Comparison of ENCODE assay signal across 8 mouse cellular contexts in the genomic region with DNA sequence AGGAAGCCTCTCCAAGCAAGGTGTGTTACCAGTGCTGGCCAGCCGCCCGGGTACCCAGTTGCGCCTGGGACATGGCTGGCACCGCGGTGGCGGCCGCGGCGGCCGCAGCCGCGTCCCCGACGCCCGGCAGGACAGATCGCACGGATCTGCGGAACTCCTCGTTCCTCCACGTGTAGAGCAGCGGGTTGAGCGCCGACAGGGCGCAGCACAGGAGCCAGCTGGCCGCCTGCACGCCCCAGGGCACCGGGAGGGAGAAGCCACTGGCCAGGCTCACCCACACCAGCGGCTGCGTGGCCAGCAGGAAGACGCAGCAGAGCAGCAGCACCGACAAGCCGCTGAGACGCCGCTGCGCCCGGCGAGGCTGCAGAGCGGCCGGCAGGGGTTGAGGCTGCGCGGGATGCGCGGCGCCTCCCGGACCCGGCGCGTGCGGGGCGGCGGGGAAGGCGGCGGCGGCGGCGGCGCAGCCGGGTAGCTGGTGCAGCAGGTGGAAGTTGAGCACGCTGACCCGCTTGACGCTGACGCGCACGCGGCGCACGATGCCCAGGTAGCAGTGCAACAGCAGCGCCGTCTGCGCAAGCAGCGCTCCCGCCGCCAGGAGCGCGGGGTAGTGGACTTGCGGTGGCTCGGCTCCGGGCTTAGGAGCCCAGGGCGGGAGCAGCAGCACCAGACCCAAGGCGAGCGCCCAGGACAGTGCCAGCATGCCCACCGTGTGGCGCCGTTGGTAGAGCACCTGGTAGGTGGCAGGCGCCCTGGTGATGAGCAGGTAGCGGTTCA. TPM values are rescaled to one million over a fixed set of nuclear protein-coding genes. Genes with fewer than 3 reads are reported as not detected.
A peak's percentile ranks its signal among the peaks of the same experiment; 100 is the strongest.
DNase-seq lines count a peak whose midpoint lies in the region; ATAC-seq and TF ChIP-seq lines count a peak whose summit lies in the region.

No protein-coding gene starts in this region.

- H3K4me3 ChIP-seq in spleen, adult 2 months (ENCODE audit: extremely low read depth, insufficient read depth, insufficient read length): peak overlapping the region; percentile 40
- H3K4me3 ChIP-seq in embryonic facial prominence, embryonic 12.5 days: peak overlapping the region; percentile 49
- H3K4me3 ChIP-seq in heart, embryonic 12.5 days: peak overlapping the region; percentile 62
- peak overlapping the region; percentile 47 for H3K4me3 ChIP-seq in kidney, postnatal 0 days (replicated peaks; ENCODE audit: low read depth, low read length)
- peak overlapping the region; percentile 20 to 40 for H3K4me3 ChIP-seq in liver, embryonic 14.5 days (ENCODE audit: insufficient read depth in 1 of 2, low read depth in 2 of 2, low read length in 2 of 2)
- peak overlapping the region; percentile 53 for H3K4me3 ChIP-seq in neural tube, embryonic 11.5 days (ENCODE audit: low read depth, low read length)

- DNase-seq in spleen, adult 2 months (ENCODE audit: low read depth in 1 of 2, low spot score in 2 of 2): no peak
- DNase-seq in spleen, postnatal 14 days (ENCODE audit: low spot score in 2 of 2): no peak
- DNase-seq in kidney, postnatal 0 days (ENCODE audit: low spot score): peak; percentile 12
- DNase-seq in liver, embryonic 14.5 days (ENCODE audit: low read depth in 3 of 3, low spot score in 3 of 3): no peak
- peak; percentile 59 for DNase-seq in neural tube, embryonic 11.5 days (ENCODE audit: low spot score)
- DNase-seq in urinary bladder, postnatal 36 days (ENCODE audit: low spot score in 2 of 2): peak; percentile 8 to 22

- no peak for TF ChIP-seq POLR2A in spleen, adult 2 months (IDR thresholded peaks at IDR 0.05; ENCODE audit: low read depth, low read length)

- H3K9me3 ChIP-seq in embryonic facial prominence, embryonic 12.5 days: no peaks in the 10 kb centered on the region
- no peaks in the 10 kb centered on the region for H3K9me3 ChIP-seq in heart, embryonic 12.5 days (replicated peaks)
- no peaks in the 10 kb centered on the region for H3K9me3 ChIP-seq in kidney, postnatal 0 days (replicated peaks; ENCODE audit: low read length)
- no peaks in the 10 kb centered on the region for H3K9me3 ChIP-seq in liver, embryonic 14.5 days (ENCODE audit: control insufficient read depth, low read length)
- H3K9me3 ChIP-seq in neural tube, embryonic 11.5 days (ENCODE audit: control insufficient read depth, low read length): no peaks in the 10 kb centered on the region

- TF ChIP-seq CTCF in spleen, adult 2 months (IDR thresholded peaks at IDR 0.05; ENCODE audit: extremely low read depth, insufficient read depth, insufficient read length, insufficient replicate concordance): no peak
- no peak for TF ChIP-seq CTCF in kidney, postnatal 0 days (IDR thresholded peaks at IDR 0.05; ENCODE audit: low read depth)
- TF ChIP-seq CTCF in liver, embryonic 14.5 days (IDR thresholded peaks at IDR 0.05; ENCODE audit: low read depth): no peak

- H3K4me2 ChIP-seq in embryonic facial prominence, embryonic 12.5 days (replicated peaks): peak overlapping the region; percentile 97
- H3K4me2 ChIP-seq in heart, embryonic 12.5 days: peak overlapping the region; percentile 99
- H3K4me2 ChIP-seq in kidney, postnatal 0 days (ENCODE audit: low read length): peak overlapping the region; percentile 94
- peak overlapping the region; percentile 58 for H3K4me2 ChIP-seq in liver, embryonic 14.5 days (ENCODE audit: low read depth)
- H3K4me2 ChIP-seq in neural tube, embryonic 11.5 days (ENCODE audit: low read depth): peak overlapping the region; percentile 98

- no peak for TF ChIP-seq EP300 in liver, embryonic 14.5 days (IDR thresholded peaks at IDR 0.05; ENCODE audit: low read depth)

- peaks cover 12% of the 10 kb centered on the region for H3K27me3 ChIP-seq in spleen, adult 2 months (ENCODE audit: control insufficient read depth, insufficient read depth, low read length)
- peaks cover 54% of the 10 kb centered on the region for H3K27me3 ChIP-seq in embryonic facial prominence, embryonic 12.5 days
- peaks cover 73% of the 10 kb centered on the region for H3K27me3 ChIP-seq in heart, embryonic 12.5 days (replicated peaks)
- H3K27me3 ChIP-seq in kidney, postnatal 0 days (ENCODE audit: insufficient read depth, low read length): peaks cover 32% of the 10 kb centered on the region
- peaks cover 35% of the 10 kb centered on the region for H3K27me3 ChIP-seq in liver, embryonic 14.5 days (ENCODE audit: control insufficient read depth, insufficient read depth, low read length)
- H3K27me3 ChIP-seq in neural tube, embryonic 11.5 days (ENCODE audit: control insufficient read depth, insufficient read depth, low read length): peaks cover 28% of the 10 kb centered on the region

- 2% methylated on average over 86 of the region's 86 CpGs for WGBS in spleen, adult 2 months
- 1% methylated on average over 86 of the region's 86 CpGs for WGBS in embryonic facial prominence, embryonic 12.5 days
- under 1% methylated on average over 76 of the region's 86 CpGs for WGBS in heart, embryonic 12.5 days
- under 1% methylated on average over 80 of the region's 86 CpGs for WGBS in kidney, postnatal 0 days
- WGBS in liver, embryonic 14.5 days (ENCODE audit: insufficient replicate concordance): 2% methylated on average over 86 of the region's 86 CpGs
- WGBS in neural tube, embryonic 11.5 days: under 1% methylated on average over 82 of the region's 86 CpGs

- peaks cover 2% of the 10 kb centered on the region for H3K4me1 ChIP-seq in spleen, adult 2 months (ENCODE audit: control insufficient read depth, insufficient read depth, insufficient read length)
- H3K4me1 ChIP-seq in embryonic facial prominence, embryonic 12.5 days: peaks cover 22% of the 10 kb centered on the region
- H3K4me1 ChIP-seq in heart, embryonic 12.5 days (replicated peaks): peaks cover 23% of the 10 kb centered on the region
- peaks cover 14% of the 10 kb centered on the region; the same call in 1 of the 2 replicates for H3K4me1 ChIP-seq in kidney, postnatal 0 days (replicated peaks; ENCODE audit: insufficient read depth, low read length)
- no peaks in the 10 kb centered on the region for H3K4me1 ChIP-seq in liver, embryonic 14.5 days (replicated peaks; ENCODE audit: control insufficient read depth in 2 of 2, insufficient read depth in 2 of 2, low read length in 1 of 2)
- H3K4me1 ChIP-seq in neural tube, embryonic 11.5 days (ENCODE audit: control insufficient read depth, insufficient read depth, low read length): peaks cover 8% of the 10 kb centered on the region

- ATAC-seq in embryonic facial prominence, embryonic 12.5 days (ENCODE audit: insufficient number of reproducible peaks, insufficient read depth, low FRiP score, low TSS enrichment): peak; percentile 65
- peak; percentile 59 for ATAC-seq in heart, embryonic 12.5 days (ENCODE audit: insufficient number of reproducible peaks, low FRiP score)
- ATAC-seq in kidney, postnatal 0 days (replicated peaks; ENCODE audit: low FRiP score, low read depth): peak; percentile 64
- no peak for ATAC-seq in liver, embryonic 14.5 days (ENCODE audit: insufficient read depth)
- ATAC-seq in neural tube, embryonic 11.5 days (ENCODE audit: insufficient read depth, low FRiP score, low TSS enrichment): peak; percentile 53

- no peak overlapping the region for H3K27ac ChIP-seq in spleen, adult 2 months (ENCODE audit: insufficient read depth, low read length)
- no peak overlapping the region for H3K27ac ChIP-seq in embryonic facial prominence, embryonic 12.5 days
- H3K27ac ChIP-seq in heart, embryonic 12.5 days (ENCODE audit: poor library complexity, severe bottlenecking): no peak overlapping the region
- no peak overlapping the region for H3K27ac ChIP-seq in kidney, postnatal 0 days
- no peak overlapping the region for H3K27ac ChIP-seq in liver, embryonic 14.5 days
- H3K27ac ChIP-seq in neural tube, embryonic 11.5 days (ENCODE audit: low read depth, low read length): no peak overlapping the region

- H3K9ac ChIP-seq in embryonic facial prominence, embryonic 12.5 days: peak overlapping the region; percentile 42
- peak overlapping the region; percentile 60 for H3K9ac ChIP-seq in heart, embryonic 12.5 days
- peak overlapping the region; percentile 32; the same call in 1 of the 2 replicates for H3K9ac ChIP-seq in kidney, postnatal 0 days (ENCODE audit: low read depth, low read length)
- H3K9ac ChIP-seq in liver, embryonic 14.5 days (replicated peaks): no peak overlapping the region
- peak overlapping the region; percentile 53 for H3K9ac ChIP-seq in neural tube, embryonic 11.5 days (ENCODE audit: low read length)

- H3K36me3 ChIP-seq in spleen, adult 2 months (ENCODE audit: control insufficient read depth, insufficient read depth, low read length): no peaks in the 10 kb centered on the region
- no peaks in the 10 kb centered on the region for H3K36me3 ChIP-seq in embryonic facial prominence, embryonic 12.5 days
- H3K36me3 ChIP-seq in heart, embryonic 12.5 days: no peaks in the 10 kb centered on the region
- no peaks in the 10 kb centered on the region for H3K36me3 ChIP-seq in kidney, postnatal 0 days (ENCODE audit: insufficient read depth, low read length)
- no peaks in the 10 kb centered on the region for H3K36me3 ChIP-seq in liver, embryonic 14.5 days (replicated peaks; ENCODE audit: control insufficient read depth, insufficient read depth, low read depth)
- no peaks in the 10 kb centered on the region for H3K36me3 ChIP-seq in neural tube, embryonic 11.5 days (ENCODE audit: control insufficient read depth, insufficient read depth, low read length)

RNA-seq across cellular contexts. Expression of gene Gpr88, which starts 1.6 kb away (rescaled TPM):
- 3.3 and 5.8 TPM in 2 replicates for polyA plus RNA-seq in spleen, adult 2 months (2012; rRNA removed)
- 0.91 and 1.2 TPM in 2 replicates for polyA plus RNA-seq in embryonic facial prominence, embryonic 12.5 days (2016; fragmentation: Nextera tagmentation; extraction: Ambion mirVana)
- polyA plus RNA-seq in heart, embryonic 12.5 days (2016; fragmentation: Nextera tagmentation; extraction: Ambion mirVana): 1.1 TPM in 1 of 2 replicates, not detected in the other
- 0.30 and 0.77 TPM in 2 replicates for polyA plus RNA-seq in kidney, postnatal 0 days (2015; fragmentation: Nextera tagmentation; extraction: Ambion mirVana)
- polyA plus RNA-seq in liver, embryonic 14.5 days (2012; rRNA removed): 0.06 and 0.08 TPM in 2 replicates
- polyA plus RNA-seq in liver, embryonic 14.5 days (2014; fragmentation: Nextera tagmentation; extraction: Ambion mirVana): 0.06 and 0.17 TPM in 2 replicates
- polyA plus RNA-seq in neural tube, embryonic 11.5 days (2014; fragmentation: Nextera tagmentation; extraction: Ambion mirVana): 0.49 and 0.57 TPM in 2 replicates

Comparison
In these comparisons a context has a peak if more than half of its experiments do, and no peak if none do; other contexts are left out.
1. DNase-seq: peak in kidney, postnatal 0 days (single experiment), neural tube, embryonic 11.5 days (single experiment) and urinary bladder, postnatal 36 days (2 of 2); none in spleen, adult 2 months (0 of 2), spleen, postnatal 14 days (0 of 2) and liver, embryonic 14.5 days (0 of 3).
2. Peak in every context shown above with its lines, with median percentiles within 50 percentile points of each other: H3K4me3 ChIP-seq and H3K4me2 ChIP-seq.